ENCODE assay signal across 18 mouse cellular contexts in the genomic region with DNA sequence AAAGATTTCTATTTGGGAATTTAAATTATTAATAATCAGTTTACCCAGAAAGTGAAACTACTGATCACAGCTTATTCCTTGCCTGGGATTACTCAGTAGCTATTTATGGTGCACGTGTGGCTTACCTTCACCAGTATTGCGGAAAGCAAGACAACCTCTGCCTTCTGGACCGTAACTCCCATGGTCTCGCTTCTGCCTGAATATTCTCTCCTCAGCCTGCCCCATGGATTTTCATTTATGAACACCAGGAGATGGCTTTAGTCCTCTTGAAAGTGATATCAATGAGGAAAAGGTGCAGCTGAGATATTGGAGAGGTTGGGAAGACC. TPM values are rescaled to one million over a fixed set of nuclear protein-coding genes. Genes with fewer than 3 reads are reported as not detected.
DNase-seq lines count a peak whose midpoint lies in the region; ATAC-seq and TF ChIP-seq lines count a peak whose summit lies in the region.
"Not testable (repeated sequence)": the region's sequence is repeated elsewhere in the genome, so short reads cannot be mapped to it uniquely, and the experiment has no call there.
"Had no signal": no experiment of that assay in that cellular context is flagged by ENCODE, and none has a peak within 500 bp of the region (broad histone marks: within the 10 kb centered on the region; RNA-seq: fewer than 3 reads in every experiment).

No protein-coding gene starts in this region.

- not testable (repeated sequence) for ATAC-seq in heart, embryonic 13.5 days (ENCODE audit: extremely low read depth, insufficient number of reproducible peaks, low FRiP score, low TSS enrichment); hindbrain, embryonic 15.5 days (ENCODE audit: low FRiP score, low read depth); liver, embryonic 15.5 days (ENCODE audit: insufficient read depth)
- peak; percentile 38; the same call in 1 of the 2 replicates for ATAC-seq in midbrain, embryonic 11.5 days (ENCODE audit: low FRiP score)
- ATAC-seq in neural tube, embryonic 13.5 days (ENCODE audit: low read depth): peak; percentile 40; the same call in 1 of the 2 replicates

- H3K4me3 ChIP-seq in cerebellum, adult 2 months (replicated peaks; ENCODE audit: insufficient read depth, low read depth, low read length): peak overlapping the region; percentile 34
- peak overlapping the region; percentile 50 for H3K4me3 ChIP-seq in erythroblast, embryonic 14.5 days (replicated peaks)
- H3K4me3 ChIP-seq in heart, embryonic 13.5 days: peak overlapping the region; percentile 30
- H3K4me3 ChIP-seq in hindbrain, embryonic 15.5 days: peak overlapping the region; percentile 35
- H3K4me3 ChIP-seq in layer of hippocampus, adult 2 months: peak overlapping the region; percentile 37
- peak overlapping the region; percentile 39 for H3K4me3 ChIP-seq in liver, embryonic 15.5 days (replicated peaks)
- H3K4me3 ChIP-seq in midbrain, embryonic 11.5 days (ENCODE audit: low read depth, low read length): not testable (repeated sequence)
- H3K4me3 ChIP-seq in neural tube, embryonic 13.5 days: peak overlapping the region; percentile 25

- not testable (repeated sequence) for H3K9ac ChIP-seq in heart, embryonic 13.5 days; hindbrain, embryonic 15.5 days; liver, embryonic 15.5 days; midbrain, embryonic 11.5 days (ENCODE audit: low read length); neural tube, embryonic 13.5 days

- H3K27me3 ChIP-seq in cerebellum, adult 2 months (ENCODE audit: control insufficient read depth, insufficient read depth, low read length); erythroblast, embryonic 14.5 days (ENCODE audit: control insufficient read depth); heart, embryonic 13.5 days (replicated peaks); hindbrain, embryonic 15.5 days; liver, embryonic 15.5 days; midbrain, embryonic 11.5 days (ENCODE audit: control insufficient read depth, insufficient read depth, low read length); neural tube, embryonic 13.5 days: not testable (repeated sequence)

- not testable (repeated sequence) for TF ChIP-seq POLR2A in cerebellum, adult 2 months (IDR thresholded peaks at IDR 0.05; ENCODE audit: borderline replicate concordance, insufficient read depth, low read length)

- 91% methylated on average over 4 of the region's 4 CpGs for WGBS in cerebellum, adult 2 months
- WGBS in heart, embryonic 13.5 days: 91% methylated on average over 4 of the region's 4 CpGs
- 95% methylated on average over 4 of the region's 4 CpGs for WGBS in hindbrain, embryonic 15.5 days
- WGBS in liver, embryonic 15.5 days (ENCODE audit: insufficient replicate concordance): 89% methylated on average over 4 of the region's 4 CpGs
- 95% methylated on average over 4 of the region's 4 CpGs for WGBS in midbrain, embryonic 11.5 days
- WGBS in neural tube, embryonic 13.5 days: 94% methylated on average over 4 of the region's 4 CpGs

- not testable (repeated sequence) for H3K9me3 ChIP-seq in erythroblast, embryonic 14.5 days (ENCODE audit: control insufficient read depth, low read length); heart, embryonic 13.5 days; hindbrain, embryonic 15.5 days; liver, embryonic 15.5 days (replicated peaks); midbrain, embryonic 11.5 days (ENCODE audit: control insufficient read depth, low read length); neural tube, embryonic 13.5 days

- not testable (repeated sequence) for H3K27ac ChIP-seq in cerebellum, adult 2 months (ENCODE audit: insufficient read depth, low read length); heart, embryonic 13.5 days (replicated peaks); hindbrain, embryonic 15.5 days (replicated peaks); layer of hippocampus, adult 2 months; liver, embryonic 15.5 days (replicated peaks); midbrain, embryonic 11.5 days (ENCODE audit: low read depth, low read length); neural tube, embryonic 13.5 days (replicated peaks)

- not testable (repeated sequence) for H3K36me3 ChIP-seq in erythroblast, embryonic 14.5 days (ENCODE audit: control insufficient read depth); heart, embryonic 13.5 days; hindbrain, embryonic 15.5 days; liver, embryonic 15.5 days (replicated peaks); midbrain, embryonic 11.5 days (ENCODE audit: control insufficient read depth, insufficient read depth, low read length); neural tube, embryonic 13.5 days

- TF ChIP-seq CTCF in cerebellum, adult 2 months (IDR thresholded peaks at IDR 0.05; ENCODE audit: borderline replicate concordance, insufficient read depth, low read depth, low read length); layer of hippocampus, adult 2 months (conservative IDR thresholded peaks at IDR 0.05): not testable (repeated sequence)

- not testable (repeated sequence) for H3K4me1 ChIP-seq in cerebellum, adult 2 months (ENCODE audit: control insufficient read depth, insufficient read depth, low read length); heart, embryonic 13.5 days; liver, embryonic 15.5 days (replicated peaks); midbrain, embryonic 11.5 days (ENCODE audit: control insufficient read depth, insufficient read depth, low read length); neural tube, embryonic 13.5 days (replicated peaks)
- peaks cover 11% of the 10 kb centered on the region for H3K4me1 ChIP-seq in erythroblast, embryonic 14.5 days (ENCODE audit: control insufficient read depth)
- H3K4me1 ChIP-seq in hindbrain, embryonic 15.5 days (replicated peaks): peaks cover 10% of the 10 kb centered on the region

- peak in 1 of 2 experiments; percentile 8 for DNase-seq in cerebellum, adult 2 months
- not testable (repeated sequence) for DNase-seq in layer of hippocampus, adult 2 months (ENCODE audit: low spot score in 2 of 2)
- DNase-seq in midbrain, embryonic 11.5 days (ENCODE audit: low spot score, missing footprints): peak; percentile 84

- not testable (repeated sequence) for H3K4me2 ChIP-seq in heart, embryonic 13.5 days; midbrain, embryonic 11.5 days
- H3K4me2 ChIP-seq in hindbrain, embryonic 15.5 days: peak overlapping the region; percentile 36; the same call in 1 of the 2 replicates
- peak overlapping the region; percentile 44; the same call in 1 of the 2 replicates for H3K4me2 ChIP-seq in liver, embryonic 15.5 days
- peak overlapping the region; percentile 29; the same call in 1 of the 2 replicates for H3K4me2 ChIP-seq in neural tube, embryonic 13.5 days

RNA-seq across cellular contexts. Expression of gene Mterf1a, which starts 0.5 kb away (rescaled TPM):
- polyA plus RNA-seq in cerebellum, adult 2 months (2012; rRNA removed): 4.3 and 5.2 TPM in 2 replicates
- polyA plus RNA-seq in erythroblast, embryonic 14.5 days (2012): 0.08 TPM in 1 of 2 replicates, not detected in the other
- polyA plus RNA-seq in heart, embryonic 13.5 days (2015; fragmentation: Nextera tagmentation; extraction: Ambion mirVana): 5.2 TPM in 2 replicates
- polyA plus RNA-seq in hindbrain, embryonic 15.5 days (2015; fragmentation: Nextera tagmentation; extraction: Ambion mirVana): 5.5 and 6.8 TPM in 2 replicates
- 10 to 100 TPM; 11.8 to 12.1 TPM for total RNA-seq in layer of hippocampus, adult 2 months (2021)
- polyA plus RNA-seq in liver, embryonic 15.5 days (2015; fragmentation: Nextera tagmentation; extraction: Ambion mirVana): 3.8 and 4.4 TPM in 2 replicates
- 10.4 and 12.2 TPM in 2 replicates for polyA plus RNA-seq in midbrain, embryonic 11.5 days (2014; fragmentation: Nextera tagmentation; extraction: Ambion mirVana)
- 6.0 and 8.1 TPM in 2 replicates for polyA plus RNA-seq in neural tube, embryonic 13.5 days (2015; fragmentation: Nextera tagmentation; extraction: Ambion mirVana)

RNA-seq across cellular contexts. Expression of gene Akap9, which starts 33.6 kb away (rescaled TPM):
- polyA plus RNA-seq in cerebellum, adult 2 months (2012; rRNA removed): 28.9 and 31.7 TPM in 2 replicates
- 0.87 and 1.2 TPM in 2 replicates for polyA plus RNA-seq in erythroblast, embryonic 14.5 days (2012)
- 95.5 and 96.5 TPM in 2 replicates for polyA plus RNA-seq in heart, embryonic 13.5 days (2015; fragmentation: Nextera tagmentation; extraction: Ambion mirVana)
- 316 and 323 TPM in 2 replicates for polyA plus RNA-seq in hindbrain, embryonic 15.5 days (2015; fragmentation: Nextera tagmentation; extraction: Ambion mirVana)
- 10 to 100 TPM; 61.6 to 71.8 TPM for total RNA-seq in layer of hippocampus, adult 2 months (2021)
- 23.3 and 24.5 TPM in 2 replicates for polyA plus RNA-seq in liver, embryonic 15.5 days (2015; fragmentation: Nextera tagmentation; extraction: Ambion mirVana)
- polyA plus RNA-seq in midbrain, embryonic 11.5 days (2014; fragmentation: Nextera tagmentation; extraction: Ambion mirVana): 149 and 172 TPM in 2 replicates
- 328 and 342 TPM in 2 replicates for polyA plus RNA-seq in neural tube, embryonic 13.5 days (2015; fragmentation: Nextera tagmentation; extraction: Ambion mirVana)

RNA-seq across cellular contexts. Expression of gene Lrrd1, which starts 49.3 kb away (rescaled TPM):
- 0.10 and 0.14 TPM in 2 replicates for polyA plus RNA-seq in cerebellum, adult 2 months (2012; rRNA removed)
- polyA plus RNA-seq in erythroblast, embryonic 14.5 days (2012): 0.02 TPM in 1 of 2 replicates, not detected in the other
- polyA plus RNA-seq in heart, embryonic 13.5 days (2015; fragmentation: Nextera tagmentation; extraction: Ambion mirVana): 0.23 and 0.27 TPM in 2 replicates
- 0.08 and 0.13 TPM in 2 replicates for polyA plus RNA-seq in hindbrain, embryonic 15.5 days (2015; fragmentation: Nextera tagmentation; extraction: Ambion mirVana)
- total RNA-seq in layer of hippocampus, adult 2 months (2021): under 1 TPM in 1 of 2 experiments, not detected in 1; 0.31 TPM
- polyA plus RNA-seq in liver, embryonic 15.5 days (2015; fragmentation: Nextera tagmentation; extraction: Ambion mirVana): 0.06 TPM in 1 of 2 replicates, not detected in the other
- polyA plus RNA-seq in midbrain, embryonic 11.5 days (2014; fragmentation: Nextera tagmentation; extraction: Ambion mirVana): 0.10 TPM in 1 of 2 replicates, not detected in the other
- 0.10 TPM in 2 replicates for polyA plus RNA-seq in neural tube, embryonic 13.5 days (2015; fragmentation: Nextera tagmentation; extraction: Ambion mirVana)
- total RNA-seq: adrenal gland, adult 18-20 months; CH12.LX; gastrocnemius, adult 8-10 months; left cerebral cortex, postnatal 14 days had no signal
- polyA plus RNA-seq: gonadal fat pad, adult 2 months; intestine, embryonic 16.5 days; limb, embryonic 12.5 days; liver, postnatal 0 days; neural tube, embryonic 11.5 days; urinary bladder, adult 2 months had no signal

Comparison
In these comparisons a context has a peak if more than half of its experiments do, and no peak if none do; other contexts are left out.
1. RNA of gene Akap9, which starts 33.6 kb away (polyA plus RNA-seq): 328 to 342 TPM in neural tube, embryonic 13.5 days, 316 to 323 TPM in hindbrain, embryonic 15.5 days, 149 to 172 TPM in midbrain, embryonic 11.5 days, 95.5 to 96.5 TPM in heart, embryonic 13.5 days, 28.9 to 31.7 TPM in cerebellum, adult 2 months and 23.3 to 24.5 TPM in liver, embryonic 15.5 days; 0.87 to 1.2 TPM in erythroblast, embryonic 14.5 days; every median in the first group is over 10 times any median in the second.